Mouse (Mus musculus) urinary bladder, postnatal 4 days (tissue): ENCODE results near the gene Slc46a3.
A peak's percentile ranks its signal among the peaks of the same experiment; 100 is the strongest.
"Not testable (repeated sequence)": the region's sequence is repeated elsewhere in the genome, so short reads cannot be mapped to it uniquely, and the experiment has no call there.

ENCODE experiments used
- DNase-seq, 2 experiments: peaks; one replicate each; pipeline ENCODE4 v3.0.0; 2021 to 2022; ENCODE audit warnings: low spot score in 2 of 2

Slc46a3 gene

GRCm38 (mm10) chr5:147894455-147895076 is at the start of gene Slc46a3:
Slc46a3 (minus strand) TSS chr5:147894815.
- peak; percentile 92 for DNase-seq

DNA sequence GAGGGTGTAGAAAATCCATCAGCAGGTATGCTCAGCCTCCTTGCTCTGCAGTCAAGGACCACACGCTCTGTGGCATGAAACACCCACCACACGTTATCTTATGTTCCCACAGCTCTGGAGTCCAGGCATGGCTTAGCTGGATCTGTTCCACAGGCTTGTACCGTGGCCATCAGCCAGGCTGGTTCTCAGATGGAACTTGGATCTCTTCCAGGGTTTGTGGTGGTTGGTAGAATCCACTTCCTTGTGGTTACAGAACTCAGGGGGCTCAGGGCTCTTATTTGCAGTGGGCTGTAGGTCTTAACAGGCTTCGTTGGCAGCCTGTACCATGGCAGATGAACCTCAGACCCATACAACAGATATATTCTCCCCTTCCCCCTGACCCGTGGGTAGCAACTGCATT is 44.6 kb upstream of the Slc46a3 start:
- no peak for DNase-seq

DNA sequence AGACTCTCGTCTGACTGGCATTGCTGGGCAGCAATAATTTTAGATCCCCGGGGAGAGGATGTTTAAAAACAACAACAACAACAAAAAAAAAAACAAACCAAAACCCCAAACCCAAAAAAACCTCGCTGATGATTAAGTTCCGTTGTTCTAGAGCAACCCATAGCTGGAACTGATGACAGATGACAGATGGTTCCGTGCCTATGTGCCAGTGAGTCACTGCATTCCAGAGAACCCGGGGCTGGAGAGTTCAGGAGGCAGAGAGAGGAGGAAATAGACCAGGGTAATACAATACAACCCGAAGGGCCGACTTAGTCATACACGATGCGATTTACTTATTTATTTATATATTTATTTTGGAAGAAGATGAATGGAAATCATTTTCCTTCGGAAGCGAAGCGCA is 40.5 kb upstream of the Slc46a3 start:
- peak in 1 of 2 experiments; percentile 22 for DNase-seq

- no peak for DNase-seq
Observed at GRCm38 (mm10) chr5:147928668-147929497, 34.3 kb upstream of the Slc46a3 start.

- DNase-seq, result peak in 1 of 2 experiments; percentile 34
Observed at GRCm38 (mm10) chr5:147925935-147926604, 31.5 kb upstream of the Slc46a3 start.

DNA sequence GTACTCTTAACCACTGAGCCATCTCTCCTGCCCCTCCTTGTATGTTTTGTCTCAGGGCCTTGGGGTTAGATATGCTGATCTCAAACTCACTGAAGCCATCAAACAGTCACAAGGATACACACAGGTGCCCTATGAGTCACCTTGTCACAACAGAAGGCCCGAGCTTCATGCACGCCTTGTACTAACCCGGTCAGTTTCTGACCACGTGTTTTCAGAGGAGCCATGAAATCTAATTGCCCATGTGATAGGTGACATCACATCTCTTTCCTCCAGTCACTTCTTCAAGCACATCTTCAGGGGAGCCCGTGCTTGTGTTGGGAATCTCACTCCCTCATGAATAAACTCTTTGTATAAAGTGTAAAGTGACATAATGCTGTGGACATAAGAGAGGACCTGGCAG is 30.0 kb upstream of the Slc46a3 start:
- DNase-seq, result peak in 1 of 2 experiments; percentile 39

DNA sequence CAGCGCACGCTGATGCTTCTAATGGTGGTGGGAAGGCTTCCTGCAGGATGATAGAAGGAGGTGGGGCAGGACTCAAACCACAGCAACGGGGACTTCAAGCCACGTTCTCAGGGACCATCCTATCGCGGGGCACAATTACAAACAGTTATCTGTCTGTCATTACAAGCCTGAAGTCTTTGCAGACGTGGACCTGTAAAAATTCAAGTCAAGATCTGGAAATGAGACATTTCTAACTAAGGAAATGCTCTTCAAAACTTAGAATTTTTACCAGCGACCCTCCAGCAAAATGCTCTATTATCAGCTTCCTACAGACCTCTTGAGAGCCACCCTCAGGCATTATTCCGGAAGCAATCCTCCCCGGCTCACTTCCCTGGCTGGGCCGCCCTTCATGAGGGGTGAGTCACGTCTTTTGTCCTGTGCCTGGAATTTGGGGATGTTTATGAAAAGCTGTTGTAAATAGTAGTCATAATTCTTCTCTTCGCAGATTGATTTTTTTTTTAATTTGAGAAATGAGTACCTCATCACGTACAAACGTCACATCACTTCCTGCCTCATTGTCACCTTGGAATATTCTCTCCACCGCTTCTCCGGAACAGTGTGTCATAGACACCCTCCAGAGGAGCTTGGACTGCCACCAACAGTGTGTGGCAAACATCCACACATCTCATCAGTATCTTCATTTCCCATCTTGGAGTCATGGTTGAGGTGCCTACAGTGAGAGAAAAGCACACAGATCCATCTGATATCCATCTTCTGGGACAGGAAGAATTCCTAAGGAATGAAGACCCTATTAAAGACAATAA is 23.6 kb upstream of the Slc46a3 start:
- DNase-seq, result no peak

DNA sequence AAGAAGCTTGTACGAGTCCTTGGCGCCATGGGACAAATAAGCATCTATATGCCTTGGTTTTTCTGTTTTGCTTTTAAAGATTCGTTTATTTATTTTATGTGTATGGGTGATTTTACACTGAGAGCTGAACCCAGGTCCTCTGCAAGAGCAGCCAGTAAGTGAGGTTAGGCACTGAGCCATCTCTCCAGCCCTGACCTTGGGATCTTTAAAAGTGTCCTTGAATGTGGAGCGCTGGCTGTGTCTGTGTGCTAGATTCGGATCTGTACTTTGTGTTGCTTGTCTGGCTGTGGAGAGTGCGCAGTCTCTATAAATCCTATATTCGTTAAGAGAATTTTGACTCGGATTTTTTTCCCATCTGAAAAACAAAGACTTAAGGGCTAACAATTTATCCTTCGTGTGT is 21.6 kb upstream of the Slc46a3 start:
- DNase-seq, result no peak

GRCm38 (mm10) chr5:147915038-147915566 is 20.5 kb upstream of the Slc46a3 start:
- no peak for DNase-seq

DNA sequence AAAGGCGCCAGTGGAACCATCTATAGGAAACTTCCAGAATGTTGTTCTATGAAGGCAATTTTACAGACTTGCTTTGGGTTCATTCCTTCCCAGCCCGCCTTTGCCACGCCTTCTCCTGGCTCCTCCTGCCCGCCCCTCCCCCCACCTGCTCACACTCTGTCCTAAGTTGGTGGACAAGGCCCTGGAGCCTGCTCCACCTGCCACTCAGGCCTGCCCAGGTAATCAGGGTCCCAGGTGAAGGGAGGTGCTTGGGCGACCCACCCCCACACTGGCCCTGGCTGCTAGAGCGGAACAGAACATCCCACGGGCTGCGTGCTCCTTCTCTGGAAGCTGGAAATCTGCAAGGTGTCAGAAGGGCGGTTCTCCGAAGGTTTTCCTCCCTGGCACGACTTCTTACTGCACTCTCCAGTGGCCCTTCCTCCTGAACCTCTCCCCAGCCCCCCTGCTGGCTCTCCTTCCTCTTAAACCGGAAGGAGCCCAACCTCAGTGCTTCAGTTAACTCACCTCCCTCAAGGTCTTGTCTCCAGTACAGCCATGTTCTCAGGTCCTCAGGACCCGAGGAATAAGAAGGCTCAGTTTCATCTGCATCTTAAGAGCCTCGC is 18.7 kb upstream of the Slc46a3 start:
- DNase-seq, result peak in 1 of 2 experiments; percentile 58

DNA sequence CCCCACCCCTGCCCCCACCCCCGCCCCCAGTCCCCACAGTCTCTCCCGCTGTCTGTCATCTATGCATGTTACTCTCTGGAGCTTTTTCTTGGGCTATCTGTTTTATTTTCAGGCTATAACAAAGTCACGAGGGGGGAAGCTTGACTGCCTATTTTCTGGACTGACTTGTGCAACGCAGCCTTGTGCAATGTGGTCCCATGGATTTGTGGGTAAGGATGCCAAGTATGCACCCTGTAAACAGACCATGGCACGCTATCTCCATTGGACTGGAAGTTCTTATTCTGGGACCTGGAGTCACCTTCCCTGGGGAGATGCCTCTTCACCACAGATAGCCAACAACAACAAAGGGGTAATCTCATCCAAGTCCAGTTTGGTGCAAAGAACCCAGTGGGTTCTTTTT is 17.1 kb upstream of the Slc46a3 start:
- DNase-seq, result no peak

GRCm38 (mm10) chr5:147910807-147911509 is 16.3 kb upstream of the Slc46a3 start:
- DNase-seq, result no peak

DNA sequence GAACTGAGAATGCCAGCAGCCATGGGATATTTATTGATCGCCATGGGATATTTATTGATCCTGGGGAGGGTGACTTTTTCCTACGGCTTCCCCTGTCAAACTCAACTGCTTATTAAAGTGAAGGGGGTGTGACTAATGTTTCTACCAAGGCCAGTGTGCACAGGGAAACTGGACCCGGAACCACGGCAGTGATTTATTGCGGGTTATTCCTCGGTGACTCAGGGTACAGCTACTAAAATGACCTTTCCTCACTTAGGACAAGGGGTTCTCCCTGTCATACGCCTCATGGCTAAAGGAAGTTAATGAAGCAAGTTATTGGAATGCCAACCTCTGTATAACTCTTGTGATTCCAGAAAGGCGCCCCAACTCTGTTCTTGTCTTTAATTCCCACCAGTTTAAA is 13.2 kb upstream of the Slc46a3 start:
- no peak for DNase-seq

DNA sequence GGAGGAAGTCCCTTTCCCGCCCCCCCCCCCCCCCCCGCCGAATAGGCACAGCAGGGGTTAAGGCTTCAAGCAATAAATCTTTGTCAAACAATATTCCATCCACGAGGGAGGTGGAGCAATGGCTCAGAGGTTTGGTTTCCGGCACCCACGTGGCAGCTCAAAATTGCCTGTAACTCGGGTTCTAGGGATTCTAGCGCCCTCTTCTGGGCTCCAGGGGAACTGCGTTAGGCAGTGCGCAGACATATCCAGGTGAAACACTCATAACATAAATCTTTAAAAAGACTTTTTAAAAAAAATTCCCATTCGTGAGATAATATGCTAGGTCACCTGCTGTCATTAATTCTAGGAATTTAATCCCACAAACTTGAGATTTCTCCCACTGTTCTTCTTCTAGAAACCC is 12.5 kb upstream of the Slc46a3 start:
- no peak for DNase-seq

DNA sequence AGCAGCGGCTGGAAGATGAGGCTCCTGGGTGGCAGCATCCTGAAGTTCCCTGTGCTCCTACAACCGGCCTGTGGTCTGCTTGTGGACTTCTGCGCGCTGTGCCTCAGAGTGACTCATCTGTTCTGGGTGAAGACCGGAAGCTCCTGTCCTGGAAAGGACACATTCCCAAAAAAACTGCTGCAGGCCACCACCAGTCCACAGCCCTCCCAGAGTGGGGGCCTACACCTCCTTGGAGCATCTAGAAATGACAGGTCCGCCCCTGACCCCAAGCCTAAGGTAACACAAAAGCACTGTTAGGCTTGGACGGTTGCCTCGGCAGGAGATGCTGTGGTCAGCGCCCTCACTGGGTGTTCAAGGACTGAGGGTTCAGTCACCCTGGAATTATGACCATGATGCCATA is 8.6 kb upstream of the Slc46a3 start:
- DNase-seq, result no peak

DNA sequence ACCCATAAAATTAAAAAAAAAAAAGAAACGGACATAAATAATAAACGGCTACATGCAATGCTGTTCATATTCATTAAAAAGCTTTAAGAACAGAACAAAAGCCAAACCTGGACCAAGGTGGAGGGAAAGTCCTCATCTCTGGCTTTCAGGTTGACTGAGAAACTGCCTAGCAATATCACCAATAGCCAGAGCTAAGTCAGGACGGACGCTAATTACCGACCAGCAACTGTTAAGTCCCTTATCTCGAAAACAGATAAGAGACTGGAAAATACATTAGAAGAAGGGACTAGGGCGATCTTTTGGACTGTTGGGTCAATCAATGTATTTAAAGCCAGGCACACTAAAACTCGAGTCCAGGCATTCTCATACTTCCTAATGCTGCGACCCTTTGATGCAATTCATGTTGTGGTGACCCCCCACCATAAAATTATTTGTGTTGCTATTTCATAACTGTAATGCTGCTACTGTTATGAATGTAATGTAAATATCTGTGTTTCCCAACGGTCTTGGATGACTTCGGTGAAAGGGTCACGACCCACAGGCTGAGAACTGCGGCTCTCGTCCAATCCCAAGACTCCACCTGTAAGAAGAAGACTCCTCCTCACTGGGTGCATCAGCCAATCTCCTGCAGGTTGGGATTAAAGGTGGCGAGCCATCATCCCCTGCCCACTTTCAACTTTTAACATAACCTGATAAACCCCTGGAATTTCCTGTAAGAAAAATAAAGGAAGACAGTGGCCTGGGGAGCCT is 7.6 kb upstream of the Slc46a3 start:
- no peak for DNase-seq

- no peak for DNase-seq
Observed at GRCm38 (mm10) chr5:147898968-147899549, 4.4 kb upstream of the Slc46a3 start.

GRCm38 (mm10) chr5:147898254-147898653 is 3.6 kb upstream of the Slc46a3 start:
- DNase-seq, result no peak

DNA sequence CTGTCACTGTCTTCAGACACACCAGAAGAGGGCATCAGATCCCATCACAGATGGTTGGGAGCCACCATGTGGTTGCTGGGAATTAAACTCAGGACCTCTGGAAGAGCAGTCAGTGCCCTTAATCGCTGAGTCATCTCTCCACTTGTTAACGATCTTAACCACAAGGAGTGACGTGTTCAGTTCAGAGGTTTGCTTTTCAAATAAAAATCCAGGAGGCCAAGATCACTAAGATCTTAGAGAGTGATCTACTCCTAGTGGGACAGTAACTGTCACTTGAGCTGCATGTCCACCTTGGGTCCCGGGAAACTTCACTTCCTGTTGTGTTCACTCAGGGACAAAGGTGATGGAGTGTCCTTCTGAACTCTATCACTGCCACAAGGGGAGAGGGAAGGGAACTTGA is 1.9 kb upstream of the Slc46a3 start:
- not testable (repeated sequence) for DNase-seq
